Mouse (Mus musculus) liver, postnatal 0 days (tissue): Measurements from ENCODE around the gene Zfp318.

Experiments used
- CTCF ChIP-seq: sonication (generic); IDR thresholded peaks from 2 replicates; pipeline ENCODE4 v1.5.1; 2016; ENCODE audit warnings: antibody characterized with exemption, low read depth
- EP300 ChIP-seq: IDR thresholded peaks from 2 replicates; pipeline ENCODE4 v1.6.1; 2016; ENCODE audit warnings: antibody characterized with exemption, low read depth, mild to moderate bottlenecking

GRCm38 (mm10) chr17:46426496-46426895 is 43.0 kb downstream of the Zfp318 start:
- TF ChIP-seq CTCF (no peak), EP300 (no peak)
